Mouse (Mus musculus) lung, embryonic 14.5 days (tissue): ENCODE data around the gene Lrrk1. TPM values are rescaled to one million over a fixed set of nuclear protein-coding genes. Genes with fewer than 3 reads are reported as not detected.

Experiments
- ATAC-seq: fragments of 200-750 bp; cut with Nextera tagmentation; 2 replicates; pipeline ENCODE4 v1.8.0; 2017; ENCODE audit warnings: mild to moderate bottlenecking, moderate TSS enrichment, moderate library complexity; ENCODE audit not compliant: insufficient read depth
- DNase-seq: peaks from one replicate; pipeline ENCODE4 v3.0.0-alpha.2; 2015
- H3K27ac ChIP-seq: fragments of 300-500 bp; sonication (generic); 2 replicates; pipeline ENCODE4 v1.5.1; 2014; ENCODE audit warnings: low read depth, mild to moderate bottlenecking, moderate library complexity
- H3K27me3 ChIP-seq: fragments of 300-500 bp; sonication (generic); 2 replicates; pipeline ENCODE4 v1.6.1; 2014; ENCODE audit warnings: low read length, control low read depth; ENCODE audit not compliant: insufficient read depth
- H3K36me3 ChIP-seq: fragments of 300-500 bp; sonication (generic); 2 replicates; pipeline ENCODE4 v1.6.1; 2014; ENCODE audit warnings: control low read depth; ENCODE audit not compliant: insufficient read depth
- H3K4me1 ChIP-seq: fragments of 300-500 bp; sonication (generic); 2 replicates; pipeline ENCODE4 v1.6.1; 2014; ENCODE audit warnings: antibody characterized with exemption, control low read depth; ENCODE audit not compliant: insufficient read depth
- H3K4me2 ChIP-seq: fragments of 300-500 bp; sonication (generic); 2 replicates; pipeline ENCODE4 v1.6.1; 2014; ENCODE audit warnings: mild to moderate bottlenecking
- H3K4me3 ChIP-seq: fragments of 300-500 bp; sonication (generic); 2 replicates; pipeline ENCODE4 v1.5.1; 2014; ENCODE audit warnings: low read depth, low read length
- H3K9ac ChIP-seq: fragments of 300-500 bp; sonication (generic); 2 replicates; pipeline ENCODE4 v1.6.1; 2014
- H3K9me3 ChIP-seq: fragments of 300-500 bp; sonication (generic); 2 replicates; pipeline ENCODE4 v1.6.1; 2016; ENCODE audit warnings: low read depth, low read length, control low read depth
- CTCF ChIP-seq: IDR thresholded peaks from 2 replicates; pipeline ENCODE4 v1.5.1; 2016; ENCODE audit warnings: antibody characterized with exemption, low read depth
- WGBS: fragments of 180-500 bp; shearing (Covaris S2); extraction: QIAGEN DNeasy Blood & Tissue Kit; methylation state at CpG from one replicate; pipeline ENCODE4 v1.1.7; 2014; 5-methylcytosine and 5-hydroxymethylcytosine counted together
- polyA plus RNA-seq: library from polyadenylated mRNA; unstranded; fragments of >200 nt; fragmentation: Nextera tagmentation; extraction: Ambion mirVana; gene quantifications from 2 replicates; pipeline ENCODE4 v1.2.1, GENCODE M21; 2014

Lrrk1 gene
- polyA plus RNA-seq, 1 experiment from 2014 or later, result 25.8 TPM

DNA sequence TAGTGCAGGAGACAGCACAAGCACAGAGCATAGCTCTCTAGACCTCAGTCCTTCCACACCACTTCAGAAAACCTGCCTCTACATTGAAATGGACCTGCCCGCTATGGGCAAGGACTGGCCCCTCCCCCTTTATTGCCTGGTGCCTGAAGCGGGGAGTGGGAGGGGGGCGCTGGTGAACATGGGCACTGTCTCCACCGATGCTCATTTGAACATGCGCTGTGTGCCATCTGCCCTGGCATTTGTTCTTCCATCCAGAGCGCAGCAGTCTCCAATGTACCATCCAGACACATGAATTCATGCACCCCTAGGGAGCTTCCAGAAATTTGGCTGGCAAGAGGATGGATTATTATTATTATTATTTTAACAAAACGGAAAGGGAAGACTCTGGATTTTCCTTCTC lies 24.9 kb upstream of the Lrrk1 start:
- Histone ChIP-seq H3K4me1 (no peaks in the 10 kb centered on the region), H3K4me2 (no peak overlapping the region), H3K36me3 (no peaks in the 10 kb centered on the region), H3K27ac (no peak overlapping the region), H3K9me3 (no peaks in the 10 kb centered on the region), H3K4me3 (no peak overlapping the region), H3K27me3 (no peaks in the 10 kb centered on the region), H3K9ac (no peak overlapping the region)
- ATAC-seq (no peak), DNase-seq (no peak)
- WGBS, result 79% methylated on average over 7 of the region's 7 CpGs
- TF ChIP-seq CTCF, result no peak

DNA sequence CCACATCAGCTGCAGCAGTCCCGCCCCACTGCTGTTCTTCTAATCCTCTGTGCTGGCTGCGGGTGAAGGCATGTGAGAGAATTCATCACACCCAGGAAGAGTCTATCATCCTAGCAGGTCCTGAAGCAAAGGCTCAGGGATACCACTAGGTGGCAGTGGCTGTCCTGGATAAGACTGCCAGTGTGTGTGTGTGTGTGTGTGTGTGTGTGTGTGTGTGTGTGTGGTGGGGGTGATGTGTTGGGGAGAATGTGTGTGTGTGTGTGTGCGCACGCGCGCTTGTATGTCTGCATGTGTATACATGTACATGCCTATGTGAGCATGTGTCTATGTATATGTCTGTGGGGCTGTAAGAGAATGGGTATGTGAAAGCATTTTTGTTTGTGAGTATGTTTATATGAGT lies 21.3 kb upstream of the Lrrk1 start:
- peak; percentile 69 for DNase-seq
- no peaks in the 10 kb centered on the region for H3K27me3 ChIP-seq

DNA sequence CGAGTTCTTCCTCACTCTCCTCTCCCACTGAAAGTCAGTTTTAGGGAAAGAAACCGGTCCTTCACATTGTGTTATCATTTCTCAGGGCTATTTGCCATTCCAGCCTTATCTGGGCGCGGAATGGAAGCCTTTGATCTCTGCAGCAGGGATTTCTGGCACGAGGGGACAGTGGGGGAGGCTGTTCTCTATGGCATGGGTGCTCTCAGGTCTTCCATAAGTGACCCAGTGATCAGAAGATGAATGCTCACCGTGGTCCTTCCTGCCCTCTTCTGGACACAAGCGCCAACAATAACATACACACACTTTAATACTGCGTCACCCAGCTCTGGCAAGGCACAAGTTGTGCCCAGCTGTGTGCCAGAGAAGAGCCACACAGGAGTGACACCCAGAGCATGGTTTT lies 18.8 kb upstream of the Lrrk1 start:
- Histone ChIP-seq H3K9me3 (no peaks in the 10 kb centered on the region), H3K9ac (no peak overlapping the region), H3K27ac (no peak overlapping the region), H3K4me2 (no peak overlapping the region), H3K4me3 (no peak overlapping the region), H3K27me3 (no peaks in the 10 kb centered on the region), H3K4me1 (peaks cover 14% of the 10 kb centered on the region), H3K36me3 (no peaks in the 10 kb centered on the region)
- WGBS, result 36% methylated on average over 8 of the region's 8 CpGs
- DNase-seq (no peak), ATAC-seq (no peak)
- no peak for TF ChIP-seq CTCF

More for the DNA sequence above, 21.3 kb upstream of the Lrrk1 start:
- Histone ChIP-seq H3K9me3 (no peaks in the 10 kb centered on the region), H3K27ac (no peak overlapping the region), H3K36me3 (no peaks in the 10 kb centered on the region), H3K4me3 (no peak overlapping the region), H3K4me2 (no peak overlapping the region), H3K9ac (no peak overlapping the region), H3K4me1 (peaks cover 14% of the 10 kb centered on the region)
- ATAC-seq, result peak; percentile 16; the same call in 1 of the 2 replicates
- TF ChIP-seq CTCF, result peak; percentile 91
- WGBS, result 63% methylated on average over 6 of the region's 6 CpGs

DNA sequence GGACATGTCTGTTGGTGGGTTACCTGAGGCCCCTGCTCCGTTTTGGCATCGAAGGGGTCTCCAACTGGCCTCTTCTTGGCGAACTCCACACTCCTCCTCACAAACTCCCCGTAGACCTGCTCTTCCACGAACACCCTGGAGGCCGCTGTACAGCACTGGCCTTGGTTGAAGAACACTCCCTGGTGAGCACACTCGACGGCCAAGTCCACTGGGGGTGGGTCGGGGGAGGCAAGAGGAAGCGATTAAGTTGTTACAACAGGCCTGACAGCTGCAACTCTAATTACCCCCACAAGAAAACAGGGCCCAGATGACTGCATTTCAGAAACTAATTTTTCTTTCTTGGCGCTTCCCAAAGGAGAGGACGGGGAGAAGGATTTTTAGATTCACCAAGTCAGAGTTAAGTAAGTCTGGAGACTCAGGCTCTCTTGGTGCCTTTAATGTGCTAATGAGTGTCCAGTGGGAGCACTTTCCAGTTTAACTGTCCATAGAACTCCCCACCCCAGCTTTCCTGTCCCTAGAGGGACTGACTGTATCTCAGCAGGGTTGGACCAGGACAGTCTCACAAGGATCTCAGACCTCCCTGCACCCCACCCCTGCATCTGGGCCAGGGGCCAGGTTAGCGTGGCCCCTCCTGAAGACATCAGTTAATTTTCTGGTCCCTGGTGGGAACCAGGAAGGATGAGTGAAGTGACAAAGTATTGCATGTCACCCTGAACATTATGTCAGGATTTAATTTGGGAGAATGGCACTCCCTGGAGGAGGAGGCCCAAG lies 18.0 kb upstream of the Lrrk1 start:
- no peak overlapping the region for H3K4me2 ChIP-seq
- H3K9me3 ChIP-seq, result no peaks in the 10 kb centered on the region
- no peak for DNase-seq
- H3K36me3 ChIP-seq, result no peaks in the 10 kb centered on the region
- ATAC-seq, result no peak
- no peak overlapping the region for H3K9ac ChIP-seq
- H3K27ac ChIP-seq, result no peak overlapping the region
- peaks cover 14% of the 10 kb centered on the region for H3K4me1 ChIP-seq
- no peaks in the 10 kb centered on the region for H3K27me3 ChIP-seq
- 40% methylated on average over 13 of the region's 13 CpGs for WGBS
- no peak for TF ChIP-seq CTCF
- no peak overlapping the region for H3K4me3 ChIP-seq

DNA sequence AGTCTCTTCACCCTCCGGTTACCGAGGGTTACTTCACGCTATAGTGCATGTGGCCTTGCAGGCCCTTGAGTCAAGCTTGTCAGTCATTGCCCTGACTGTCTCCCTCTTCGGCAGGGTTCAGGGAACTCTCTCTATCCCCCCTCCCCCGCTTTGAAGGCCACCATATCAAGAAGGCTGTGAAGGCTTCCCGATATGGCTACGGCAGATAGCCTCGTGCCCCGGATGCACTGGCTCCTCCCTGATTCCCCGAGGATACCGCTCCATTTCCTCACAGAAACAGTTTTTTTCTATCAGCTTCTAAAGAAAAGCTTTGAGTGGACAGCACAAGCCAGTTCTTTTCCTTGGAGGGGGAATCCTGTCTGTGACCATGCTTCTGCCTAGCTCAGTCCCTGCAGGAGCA lies 17.4 kb upstream of the Lrrk1 start:
- TF ChIP-seq CTCF, result no peak
- Histone ChIP-seq H3K4me2 (no peak overlapping the region), H3K36me3 (no peaks in the 10 kb centered on the region), H3K9me3 (no peaks in the 10 kb centered on the region), H3K27me3 (no peaks in the 10 kb centered on the region), H3K9ac (no peak overlapping the region), H3K4me3 (no peak overlapping the region), H3K4me1 (peaks cover 14% of the 10 kb centered on the region), H3K27ac (no peak overlapping the region)
- no peak for DNase-seq
- WGBS, result 42% methylated on average over 11 of the region's 11 CpGs
- ATAC-seq, result no peak

DNA sequence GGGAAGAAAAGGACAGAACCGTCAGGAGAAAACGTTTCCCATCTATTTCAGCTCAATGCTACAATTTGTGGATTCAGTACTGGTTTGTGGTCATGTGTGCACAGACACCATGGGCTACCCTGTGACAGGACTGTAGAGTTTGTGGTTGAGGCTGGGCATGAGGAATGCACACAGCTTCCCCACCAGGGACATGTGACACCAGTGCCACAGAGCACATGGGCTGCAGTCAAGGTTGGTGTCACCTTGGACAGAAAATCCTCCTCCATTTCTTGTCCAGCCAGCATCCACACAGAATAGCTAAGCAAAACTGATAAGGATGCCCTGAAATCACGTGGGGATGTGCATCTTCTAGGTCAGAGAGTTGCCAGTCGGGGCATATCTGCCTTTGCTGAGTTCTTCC lies 16.7 kb upstream of the Lrrk1 start:
- H3K27ac ChIP-seq, result no peak overlapping the region
- H3K27me3 ChIP-seq, result no peaks in the 10 kb centered on the region
- no peak overlapping the region for H3K9ac ChIP-seq
- H3K9me3 ChIP-seq, result no peaks in the 10 kb centered on the region
- H3K4me2 ChIP-seq, result no peak overlapping the region
- no peaks in the 10 kb centered on the region for H3K36me3 ChIP-seq
- WGBS, result 59% methylated on average over 4 of the region's 4 CpGs
- H3K4me3 ChIP-seq, result no peak overlapping the region
- H3K4me1 ChIP-seq, result peaks cover 14% of the 10 kb centered on the region
- DNase-seq (no peak), ATAC-seq (no peak)
- no peak for TF ChIP-seq CTCF

DNA sequence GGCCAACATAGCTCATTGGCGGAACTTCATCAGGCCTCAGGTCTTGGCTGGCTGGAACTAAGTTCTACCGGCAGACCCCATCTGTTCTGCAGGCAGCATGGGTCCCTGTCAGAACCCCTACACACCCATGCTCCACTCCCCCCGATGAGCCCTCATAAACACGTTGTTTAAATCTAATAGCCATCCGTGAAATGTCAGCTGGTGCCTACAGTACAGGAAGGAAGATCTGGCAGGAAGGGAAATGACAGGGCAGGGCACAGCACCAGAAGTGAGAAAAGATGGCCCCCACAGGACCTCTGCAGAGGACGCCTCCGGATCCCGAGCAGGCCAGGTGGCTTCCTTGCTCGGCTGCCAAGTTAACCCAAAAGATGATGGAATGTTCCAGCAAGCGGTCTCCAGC lies 16.0 kb upstream of the Lrrk1 start:
- H3K27ac ChIP-seq, result no peak overlapping the region
- 0 out of 2 replicates have a peak overlapping the region, but pooled peaks have one; percentile 10 for H3K4me2 ChIP-seq
- no peak for TF ChIP-seq CTCF
- DNase-seq, result peak; percentile 51
- peak; percentile 12; the same call in 1 of the 2 replicates for ATAC-seq
- no peak overlapping the region for H3K4me3 ChIP-seq
- H3K9ac ChIP-seq, result no peak overlapping the region
- no peaks in the 10 kb centered on the region for H3K27me3 ChIP-seq
- H3K4me1 ChIP-seq, result peaks cover 14% of the 10 kb centered on the region
- H3K9me3 ChIP-seq, result no peaks in the 10 kb centered on the region
- H3K36me3 ChIP-seq, result no peaks in the 10 kb centered on the region
- 30% methylated on average over 10 of the region's 10 CpGs for WGBS

DNA sequence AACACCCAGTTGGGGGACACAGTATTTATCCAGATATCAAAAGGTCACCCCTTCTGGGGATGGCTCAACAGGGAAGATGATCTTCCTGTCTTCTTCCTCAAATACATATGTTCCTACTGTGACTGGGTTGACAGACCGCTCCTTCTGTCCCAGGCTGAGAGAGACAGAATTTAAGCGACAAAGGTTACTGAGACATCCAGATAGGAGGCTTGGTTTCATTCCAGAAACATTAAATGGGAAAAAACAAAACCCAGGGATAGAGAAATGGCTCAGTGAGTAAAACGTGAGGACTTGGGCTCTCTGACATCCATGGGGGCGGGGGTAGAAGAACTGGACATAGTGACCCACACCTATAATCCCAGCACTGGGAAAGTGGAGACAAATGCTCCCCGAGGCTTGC lies 14.7 kb upstream of the Lrrk1 start:
- Histone ChIP-seq H3K4me2 (no peak overlapping the region), H3K9me3 (no peaks in the 10 kb centered on the region), H3K4me3 (no peak overlapping the region), H3K27ac (no peak overlapping the region), H3K9ac (no peak overlapping the region), H3K36me3 (no peaks in the 10 kb centered on the region), H3K4me1 (peaks cover 14% of the 10 kb centered on the region), H3K27me3 (no peaks in the 10 kb centered on the region)
- ATAC-seq (no peak), DNase-seq (no peak)
- no peak for TF ChIP-seq CTCF
- 82% methylated on average over 5 of the region's 5 CpGs for WGBS
